11 mouse cellular contexts compared by ENCODE assay signal in the genomic region with DNA sequence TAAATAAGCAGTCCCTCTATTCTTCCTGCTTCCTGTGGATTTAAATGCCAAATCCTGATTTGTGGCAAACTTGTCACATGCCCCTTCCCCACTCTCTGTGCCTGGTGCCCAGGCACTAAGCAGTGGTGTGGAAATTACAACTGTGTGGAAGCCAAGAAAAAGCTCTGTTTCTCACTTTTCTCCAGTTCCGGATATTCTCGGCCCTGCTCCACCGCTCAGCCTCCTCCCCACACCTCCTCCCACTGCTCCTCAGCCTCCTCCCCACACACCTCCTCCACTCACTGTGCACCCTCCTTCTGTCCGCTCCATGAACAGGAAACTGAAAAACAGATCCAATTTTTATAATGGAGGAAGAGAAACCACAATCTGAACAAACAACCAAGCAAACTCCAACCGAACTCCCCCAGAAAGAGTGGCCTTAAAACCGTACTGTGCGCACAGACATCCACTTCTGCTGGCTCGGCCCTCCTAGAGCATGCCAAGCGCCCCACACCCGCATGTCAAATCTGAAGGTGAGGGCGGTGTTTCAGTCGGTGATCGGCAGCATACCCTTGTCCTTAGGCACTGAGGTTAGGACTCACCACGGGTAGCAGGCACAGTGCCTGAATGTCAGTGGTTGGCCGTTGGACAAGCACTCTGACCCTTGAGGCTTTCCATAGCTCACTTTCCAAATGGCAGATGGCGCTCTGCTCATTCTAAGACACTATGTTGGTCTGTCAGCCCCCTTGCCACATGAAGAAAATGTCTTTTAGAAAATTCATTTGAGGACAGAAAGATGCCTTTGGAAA.
DNase-seq lines count a peak whose midpoint lies in the region; ATAC-seq and TF ChIP-seq lines count a peak whose summit lies in the region.
"Had no signal": no experiment of that assay in that cellular context is flagged by ENCODE, and none has a peak within 500 bp of the region (broad histone marks: within the 10 kb centered on the region; RNA-seq: fewer than 3 reads in every experiment).

No protein-coding gene starts in this region.

- intact Hi-C loops in gastrocnemius, adult 2 months (cut with DNase I): no loop called here

- H3K9ac ChIP-seq in limb, embryonic 14.5 days (ENCODE audit: low read depth, low read length, severe bottlenecking): no peak overlapping the region
- H3K9ac ChIP-seq: intestine, embryonic 15.5 days; stomach, embryonic 15.5 days had no signal

- H3K9me3 ChIP-seq in limb, embryonic 14.5 days (ENCODE audit: control insufficient read depth, low read length): no peaks in the 10 kb centered on the region
- H3K9me3 ChIP-seq: intestine, embryonic 15.5 days; stomach, embryonic 15.5 days had no signal

- TF ChIP-seq POLR2A in brain, embryonic 14.5 days (IDR thresholded peaks at IDR 0.05; ENCODE audit: borderline replicate concordance, extremely low read depth, insufficient read depth, insufficient read length, poor library complexity, severe bottlenecking): no peak
- no peak for TF ChIP-seq POLR2A in limb, embryonic 14.5 days (IDR thresholded peaks at IDR 0.05; ENCODE audit: borderline replicate concordance, extremely low read depth, insufficient read depth, insufficient read length)

- ATAC-seq in limb, embryonic 14.5 days (ENCODE audit: low FRiP score, low read depth): 0 out of 2 replicates have a peak, but pooled peaks have one; percentile 13
- ATAC-seq: intestine, embryonic 15.5 days had no signal

- no peak overlapping the region for H3K4me3 ChIP-seq in limb, embryonic 14.5 days (replicated peaks; ENCODE audit: low read length)
- H3K4me3 ChIP-seq in gastrocnemius, adult 2 months: no peak overlapping the region
- H3K4me3 ChIP-seq: erythroblast, embryonic 14.5 days; intestine, embryonic 15.5 days; stomach, embryonic 15.5 days had no signal

- H3K4me2 ChIP-seq in limb, embryonic 14.5 days (replicated peaks; ENCODE audit: low read depth, low read length, severe bottlenecking): no peak overlapping the region
- H3K4me2 ChIP-seq: intestine, embryonic 15.5 days; stomach, embryonic 15.5 days had no signal

- H3K27ac ChIP-seq in limb, embryonic 14.5 days (replicated peaks; ENCODE audit: low read depth, low read length): no peak overlapping the region
- H3K27ac ChIP-seq in gastrocnemius, adult 2 months: no peak overlapping the region
- H3K27ac ChIP-seq: intestine, embryonic 15.5 days; stomach, embryonic 15.5 days had no signal

- no peak for TF ChIP-seq CTCF in brain, embryonic 14.5 days (IDR thresholded peaks at IDR 0.05; ENCODE audit: borderline replicate concordance, extremely low read depth, insufficient read depth, insufficient read length)
- TF ChIP-seq CTCF in gastrocnemius, adult 2 months (IDR thresholded peaks at IDR 0.05): no peak

- H3K4me1 ChIP-seq in limb, embryonic 14.5 days (ENCODE audit: control insufficient read depth, insufficient read depth, low read length): peaks cover 43% of the 10 kb centered on the region

- DNase-seq in kidney, adult 11 months: peak; percentile 71
- DNase-seq in kidney, adult 9 months: no peak
- DNase-seq in brain, embryonic 14.5 days (ENCODE audit: low read depth): peak; percentile 31
- DNase-seq in frontal cortex, postnatal 36 days (ENCODE audit: low spot score in 2 of 2): peak; percentile 80 to 81
- no peak for DNase-seq in limb, embryonic 14.5 days (ENCODE audit: low spot score)
- no peak for DNase-seq in gastrocnemius, adult 2 months
- no peak for DNase-seq in adrenal gland, postnatal 10 days
- DNase-seq in urinary bladder, postnatal 4 days (ENCODE audit: low spot score in 2 of 2): no peak

- H3K36me3 ChIP-seq in limb, embryonic 14.5 days (ENCODE audit: control insufficient read depth, insufficient read depth, low read length): peaks cover 17% of the 10 kb centered on the region
- H3K36me3 ChIP-seq: intestine, embryonic 15.5 days; stomach, embryonic 15.5 days had no signal

- H3K27me3 ChIP-seq in limb, embryonic 14.5 days (ENCODE audit: control insufficient read depth, insufficient read depth, low read length): no peaks in the 10 kb centered on the region
- H3K27me3 ChIP-seq: intestine, embryonic 15.5 days; stomach, embryonic 15.5 days had no signal

- WGBS in limb, embryonic 14.5 days: 78% methylated on average over 16 of the region's 16 CpGs

Comparison
In these comparisons a context has a peak if more than half of its experiments do, and no peak if none do; other contexts are left out.
1. DNase-seq: peak in kidney, adult 11 months (single experiment), brain, embryonic 14.5 days (single experiment) and frontal cortex, postnatal 36 days (2 of 2); none in kidney, adult 9 months (single experiment), limb, embryonic 14.5 days (single experiment), gastrocnemius, adult 2 months (single experiment), adrenal gland, postnatal 10 days (single experiment) and urinary bladder, postnatal 4 days (0 of 2).